Mouse (Mus musculus) retina, postnatal 7 days (tissue): ENCODE results near the gene Carnmt1.
A peak's percentile ranks its signal among the peaks of the same experiment; 100 is the strongest.

Source experiments
- DNase-seq: peaks from one replicate; pipeline ENCODE4 v3.0.0-alpha.2; 2012; ENCODE audit warnings: low read depth, low spot score

The Carnmt1 gene

GRCm38 (mm10) chr19:18712866-18713300, 42.3 kb downstream of the Carnmt1 start, which contains the start of gene D030056L22Rik:
TSS of gene D030056L22Rik (plus strand) at chr19:18713193.
- DNase-seq, result peak; percentile 97

- DNase-seq, result peak; percentile 27
These were observed 42.8 kb downstream of the Carnmt1 start for GRCm38 (mm10) chr19:18713357-18713756.

GRCm38 (mm10) chr19:18716374-18716773, 45.8 kb downstream of the Carnmt1 start:
- peak; percentile 46 for DNase-seq

- no peak for DNase-seq
These were observed 49.8 kb downstream of the Carnmt1 start for GRCm38 (mm10) chr19:18720337-18720736.

GRCm38 (mm10) chr19:18725186-18725585, 54.6 kb downstream of the Carnmt1 start:
- no peak for DNase-seq

- DNase-seq, result no peak
These were observed 59.7 kb downstream of the Carnmt1 start for GRCm38 (mm10) chr19:18730255-18730654.

GRCm38 (mm10) chr19:18731077-18731476, 60.5 kb downstream of the Carnmt1 start:
- no peak for DNase-seq

- DNase-seq, result no peak
These were observed 65.3 kb downstream of the Carnmt1 start for GRCm38 (mm10) chr19:18735901-18736300.

GRCm38 (mm10) chr19:18739146-18739545, 68.6 kb downstream of the Carnmt1 start:
- no peak for DNase-seq

- no peak for DNase-seq
These were observed 73.4 kb downstream of the Carnmt1 start for GRCm38 (mm10) chr19:18743946-18744345.

GRCm38 (mm10) chr19:18746576-18747340, 76.2 kb downstream of the Carnmt1 start:
- DNase-seq, result no peak

GRCm38 (mm10) chr19:18747379-18747778, 76.8 kb downstream of the Carnmt1 start:
- DNase-seq, result no peak

- no peak for DNase-seq
These were observed 79.2 kb downstream of the Carnmt1 start, which contains the start of gene Trpm6 for GRCm38 (mm10) chr19:18749598-18750339. TSS of gene Trpm6 (plus strand) at chr19:18749983.
